Mouse (Mus musculus): ENCODE measurements at regions not wholly inside any gene's neighbourhood (a gene's known extent, or its start where the extent isn't known, plus 50 kb on each side); places are given as distances from the start of the nearest gene placed in this dataset.

DNA sequence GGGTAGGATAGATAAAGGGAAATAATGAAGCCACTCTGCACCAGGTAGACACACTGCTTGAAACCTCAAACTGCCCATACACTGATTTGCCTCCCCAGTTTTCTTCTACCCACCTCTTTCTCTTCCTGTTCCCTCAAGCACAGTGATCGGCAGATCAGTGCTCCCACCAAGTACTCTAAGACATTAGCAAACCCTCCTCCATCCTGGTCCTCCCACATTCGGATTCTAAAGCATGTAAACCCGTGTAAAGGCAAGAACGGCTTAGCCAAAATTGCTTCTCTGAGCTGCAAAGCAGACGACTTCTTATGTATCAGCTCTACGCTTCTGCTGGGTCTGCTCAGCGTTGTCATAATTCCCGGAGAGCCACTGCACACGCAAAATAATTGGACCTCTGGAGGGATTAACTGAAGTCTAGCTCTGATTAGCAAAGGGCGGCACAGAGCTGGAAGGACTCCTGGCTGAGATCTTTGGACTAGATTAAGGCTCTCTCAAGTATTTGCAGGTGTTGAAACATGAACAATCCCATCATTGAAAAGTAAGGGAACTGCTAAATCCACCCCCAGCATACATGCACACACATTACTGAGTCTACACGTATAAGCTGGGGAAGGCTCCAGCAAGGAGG, 67.2 kb downstream of the Mtx3 start:
- no peak for DNase-seq (ENCODE audit: low spot score in 2 of 2)

DNA sequence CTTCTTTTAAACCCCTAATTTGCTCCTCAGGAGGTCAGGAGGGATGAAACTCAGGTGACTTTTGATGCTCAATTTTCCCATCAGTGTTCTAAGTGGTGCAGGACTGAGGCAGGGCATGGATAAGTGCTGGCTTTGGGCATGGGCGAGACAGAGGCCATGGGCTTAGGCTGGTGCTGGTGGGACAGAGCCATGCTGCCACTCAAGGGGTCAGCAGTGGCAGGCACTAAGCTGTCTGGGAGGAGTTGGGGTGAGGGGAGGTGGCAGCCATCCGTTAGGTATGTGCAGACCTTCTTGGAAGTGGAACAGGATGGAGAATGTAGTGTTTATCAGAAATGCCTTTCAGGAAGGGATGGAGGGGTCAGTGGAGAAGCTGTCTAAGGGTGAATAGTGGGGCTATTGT, 68.1 kb downstream of the Mtx3 start:
- no peak for DNase-seq (ENCODE audit: low spot score in 2 of 2)

- DNase-seq (ENCODE audit: low spot score in 2 of 2): no peak
These were observed 70.1 kb downstream of the Mtx3 start for GRCm38 (mm10) chr13:92914631-92915030.

DNA sequence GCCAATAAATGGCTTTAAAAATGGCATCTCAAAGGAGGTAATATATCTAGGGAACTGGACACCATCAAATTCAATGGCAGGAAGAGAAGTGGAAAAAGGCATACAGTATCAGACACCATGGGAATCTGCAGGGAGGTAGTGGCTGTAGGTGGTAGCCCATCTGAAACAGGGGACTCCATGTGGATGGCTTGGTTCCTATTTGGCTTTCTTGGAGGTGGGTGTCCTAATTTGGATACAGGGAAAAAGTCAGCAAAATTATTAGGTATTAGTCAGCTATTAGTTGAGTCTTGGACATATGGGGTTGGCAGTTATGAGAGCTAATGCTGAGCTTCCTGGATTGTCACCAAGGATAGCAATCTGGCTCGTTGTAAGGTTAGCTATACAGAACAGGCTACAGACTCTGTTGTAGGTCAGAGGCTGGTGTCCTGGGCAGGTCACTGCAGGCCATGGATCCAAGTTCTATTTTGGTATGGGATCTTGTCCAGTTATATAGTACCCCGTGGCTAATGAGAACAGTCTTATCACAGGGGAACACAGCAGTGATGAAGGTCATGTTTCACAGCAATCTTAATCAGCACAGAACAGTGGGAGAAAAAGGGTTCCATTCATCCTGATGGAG, 70.8 kb downstream of the Mtx3 start:
- peak in 1 of 2 experiments; percentile 2 for DNase-seq (ENCODE audit: low spot score in 2 of 2)

GRCm38 (mm10) chr13:92915948-92916710, 71.6 kb downstream of the Mtx3 start:
- DNase-seq (ENCODE audit: low spot score in 2 of 2): peak; percentile 6 to 37

DNA sequence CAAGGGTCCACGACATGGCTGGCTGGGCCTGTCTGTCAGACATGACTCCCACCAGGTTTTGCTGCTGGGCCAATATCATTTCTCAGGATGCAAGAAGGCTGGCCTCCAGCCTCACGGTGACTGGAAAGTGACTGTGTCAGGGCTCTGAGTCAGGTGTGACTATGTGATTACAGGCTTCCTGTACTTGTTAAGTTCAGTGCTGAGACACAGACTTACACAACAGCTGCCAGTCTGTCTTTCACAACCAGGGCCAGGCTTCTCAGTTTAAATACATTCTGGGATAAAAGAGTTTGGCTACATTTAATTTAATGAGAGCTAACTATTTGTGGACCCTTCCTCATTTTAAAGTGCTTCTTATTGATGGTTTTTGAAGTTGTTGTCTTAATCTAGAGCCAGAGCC, 75.3 kb downstream of the Mtx3 start:
- DNase-seq (ENCODE audit: low spot score in 2 of 2): no peak

DNA sequence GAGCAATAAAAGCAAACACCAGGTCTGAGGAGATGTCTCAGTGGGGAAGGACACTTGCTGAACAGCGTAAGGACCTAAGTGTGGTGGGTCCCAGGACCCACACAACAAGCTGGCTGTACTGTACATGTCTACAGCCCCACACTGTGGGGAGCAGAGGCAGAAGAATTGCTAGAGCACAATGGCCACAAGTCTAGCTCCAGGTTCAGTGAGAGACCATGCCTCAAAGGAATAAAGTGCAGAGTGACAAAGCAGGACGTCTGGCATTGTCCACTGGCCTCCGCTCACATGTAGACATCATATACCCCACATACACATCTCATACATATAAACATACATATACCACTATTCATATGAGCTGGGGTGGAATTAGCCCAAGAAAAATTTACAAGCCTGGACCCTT, 77.4 kb downstream of the Mtx3 start:
- no peak for DNase-seq (ENCODE audit: low spot score in 2 of 2)

DNA sequence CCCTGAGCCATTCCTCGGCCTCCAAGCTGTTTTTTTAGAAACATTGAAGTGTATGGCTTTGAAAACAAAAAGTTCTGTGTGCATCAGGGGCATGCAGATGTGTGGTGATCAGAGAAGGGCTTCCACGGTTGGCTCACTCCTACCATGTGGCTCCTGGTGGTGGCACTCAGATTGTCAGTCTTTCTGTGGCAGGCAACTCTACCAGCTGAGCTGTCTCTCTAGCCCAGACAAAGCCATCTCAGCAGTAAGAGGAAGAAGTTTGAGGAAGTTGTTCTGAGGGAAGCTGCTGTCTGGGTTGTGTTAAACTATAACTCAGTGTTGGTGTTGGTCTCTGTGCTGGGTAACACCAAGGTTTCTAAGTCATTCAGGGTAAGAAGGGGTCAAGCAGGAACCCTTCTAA, 78.9 kb downstream of the Mtx3 start:
- DNase-seq (ENCODE audit: low spot score in 2 of 2): no peak

GRCm38 (mm10) chr13:92924021-92924420, 79.5 kb downstream of the Mtx3 start:
- DNase-seq (ENCODE audit: low spot score in 2 of 2): no peak

DNA sequence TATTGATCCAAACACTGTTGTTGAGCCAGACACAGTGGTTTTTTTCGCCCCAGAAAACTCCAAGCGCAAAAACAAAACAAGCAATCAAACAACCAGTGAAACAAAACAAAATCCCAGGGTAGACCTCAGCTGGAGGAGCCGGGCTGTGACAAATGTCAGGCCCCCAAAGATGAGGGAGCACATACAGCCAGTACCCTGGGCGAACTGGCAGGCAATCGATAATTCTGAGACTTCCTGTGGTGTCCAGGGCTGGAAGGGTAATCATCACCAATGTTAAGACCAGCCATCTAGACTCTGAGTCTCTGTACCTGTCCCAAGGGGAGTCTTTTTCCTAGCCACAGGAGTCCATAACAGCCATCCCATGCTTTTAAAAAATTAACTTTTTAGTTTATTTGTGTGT, 80.6 kb downstream of the Mtx3 start:
- no peak for DNase-seq (ENCODE audit: low spot score in 2 of 2)

GRCm38 (mm10) chr13:92928551-92928950, 84.0 kb downstream of the Mtx3 start:
- DNase-seq (ENCODE audit: low spot score in 2 of 2): no peak

DNA sequence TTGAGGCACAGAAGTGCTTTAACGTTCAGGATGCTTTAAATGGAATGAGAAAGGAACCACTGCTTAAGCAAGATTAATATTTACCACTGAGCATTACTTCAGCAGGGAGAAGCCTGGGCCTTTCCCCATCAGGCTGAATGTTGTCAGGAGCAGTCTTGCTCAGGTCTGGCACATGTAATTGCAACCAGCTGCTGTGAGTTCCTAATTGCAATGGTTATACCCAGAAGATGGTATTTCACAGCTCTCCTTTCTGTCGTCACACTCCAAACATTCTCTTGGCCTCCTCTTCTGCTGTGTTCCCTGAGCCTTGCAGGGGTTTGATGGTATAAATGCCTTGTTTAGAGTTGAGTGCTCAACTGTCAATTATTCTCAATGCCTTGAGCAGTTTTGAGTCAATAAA, 87.1 kb downstream of the Mtx3 start:
- DNase-seq (ENCODE audit: low spot score in 2 of 2): no peak

GRCm38 (mm10) chr13:92939032-92939431, 94.5 kb downstream of the Mtx3 start:
- no peak for DNase-seq (ENCODE audit: low spot score in 2 of 2)

DNA sequence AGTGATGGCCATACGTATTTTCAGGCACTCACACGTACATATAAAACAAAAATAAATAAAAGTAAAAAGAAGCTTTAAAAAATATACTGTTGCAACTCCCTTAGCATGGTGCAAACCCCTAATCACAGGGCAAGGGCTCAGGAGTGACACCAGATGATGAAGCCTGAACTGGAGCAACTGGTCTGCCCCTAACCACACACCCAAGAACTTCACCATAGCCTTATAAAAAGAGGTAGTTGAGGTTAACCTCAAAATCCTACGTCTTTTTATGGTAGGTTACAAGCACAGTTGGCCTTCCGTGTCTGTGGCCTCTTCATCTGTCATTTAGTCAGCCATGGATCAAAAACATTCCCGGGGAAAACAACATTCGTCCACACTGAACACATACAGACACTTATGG, 96.0 kb downstream of the Mtx3 start:
- DNase-seq (ENCODE audit: low spot score in 2 of 2): no peak

- DNase-seq (ENCODE audit: low spot score in 2 of 2): no peak
These were observed 104.0 kb downstream of the Mtx3 start for GRCm38 (mm10) chr13:92948560-92948959.

DNA sequence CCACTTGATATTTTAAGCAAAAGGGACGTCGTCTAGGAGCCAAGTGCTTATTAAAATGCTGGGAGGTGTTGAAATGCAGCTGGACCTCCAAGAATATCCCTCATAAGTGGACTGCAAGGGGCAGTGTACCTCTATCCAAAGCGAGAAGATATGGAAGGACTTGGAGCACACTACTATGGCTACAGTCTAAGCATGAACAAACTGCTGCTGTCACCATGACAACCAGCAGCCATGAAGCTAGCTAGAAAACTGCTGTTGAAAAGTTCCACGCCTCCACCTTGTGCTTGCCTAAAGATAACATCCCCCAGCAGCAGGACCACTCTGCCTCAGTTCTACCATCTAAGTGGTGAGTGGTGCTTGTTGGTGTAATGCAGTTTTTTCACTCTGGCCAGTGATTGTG, 115.5 kb downstream of the Mtx3 start:
- DNase-seq (ENCODE audit: low spot score in 2 of 2): peak; percentile 32 to 40

DNA sequence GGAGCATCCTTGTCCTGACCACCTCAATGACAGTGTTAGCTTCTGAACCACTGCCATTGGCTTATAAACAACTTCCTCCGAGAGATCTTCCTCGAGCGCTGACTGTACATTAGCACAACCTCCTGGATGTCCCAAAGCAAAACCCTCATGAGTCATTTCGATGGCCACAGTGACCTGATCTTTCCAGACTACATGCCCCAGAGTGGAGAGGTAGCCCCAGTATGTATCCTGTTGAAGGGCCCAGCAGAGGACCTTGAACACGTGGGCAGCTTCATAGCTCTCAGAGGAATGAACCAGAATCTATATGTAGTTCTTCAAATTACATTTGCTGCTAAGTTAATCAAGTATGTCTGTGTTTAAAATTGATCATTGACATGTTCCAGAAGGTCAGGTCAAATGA, 118.1 kb downstream of the Mtx3 start:
- DNase-seq (ENCODE audit: low spot score in 2 of 2): no peak

- DNase-seq (ENCODE audit: low spot score in 2 of 2): no peak
These were observed 118.9 kb downstream of the Mtx3 start for GRCm38 (mm10) chr13:92963351-92963895.

GRCm38 (mm10) chr13:92964213-92964743, 119.7 kb downstream of the Mtx3 start:
- DNase-seq (ENCODE audit: low spot score in 2 of 2): no peak

DNA sequence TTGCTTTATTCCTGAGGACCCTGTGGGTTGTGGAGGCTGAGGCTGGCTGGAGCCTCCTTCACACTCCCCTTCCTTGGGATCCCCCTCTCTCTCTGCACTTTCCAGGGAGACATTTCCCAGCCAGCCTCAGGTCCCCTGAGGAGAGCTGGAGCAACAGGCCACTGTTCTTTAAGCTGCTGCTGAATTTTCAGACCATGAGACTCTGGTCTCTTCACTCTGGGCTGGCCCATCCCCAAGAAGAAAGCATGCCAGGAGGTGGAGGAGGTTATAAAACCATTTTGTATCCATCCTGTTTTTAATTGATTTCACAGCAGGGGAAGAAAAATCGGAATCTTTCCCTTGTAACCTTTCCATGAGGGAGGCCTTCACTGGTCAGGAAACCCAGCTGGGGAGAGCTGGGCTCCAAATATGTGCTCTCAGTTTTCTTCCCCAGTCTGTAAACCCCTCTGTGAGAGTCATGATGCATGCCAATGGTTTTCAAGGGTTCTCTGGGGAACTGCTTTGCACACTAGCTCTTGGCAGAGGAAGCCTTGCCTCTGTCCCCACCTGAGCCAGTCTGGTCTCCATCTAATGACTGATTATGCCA, 122.6 kb downstream of the Mtx3 start:
- no peak for DNase-seq (ENCODE audit: low spot score in 2 of 2)

GRCm38 (mm10) chr13:92969579-92969978, 125.0 kb downstream of the Mtx3 start:
- DNase-seq (ENCODE audit: low spot score in 2 of 2): no peak

- DNase-seq (ENCODE audit: low spot score in 2 of 2): no peak
These were observed 128.3 kb downstream of the Mtx3 start for GRCm38 (mm10) chr13:92972891-92973290.
